Mouse (Mus musculus): ENCODE measurements around the gene Lpar5. TPM values are rescaled to one million over a fixed set of nuclear protein-coding genes. Genes with fewer than 3 reads are reported as not detected.

Lpar5 gene
- polyA plus RNA-seq, 1 experiment = not detected

- Histone ChIP-seq H3K27ac (ENCODE audit: insufficient read depth, low read depth, low read length) (no peak overlapping the region), H3K4me1 (ENCODE audit: control insufficient read depth, insufficient read depth, low read length) (peaks cover 2% of the 10 kb centered on the region; the same call in 1 of the 2 replicates), H3K4me3 (ENCODE audit: insufficient read depth, low read depth, low read length) (no peak overlapping the region)
- WGBS = 55% methylated on average over 8 of the region's 8 CpGs
- no peak for TF ChIP-seq CTCF (IDR thresholded peaks at IDR 0.05; ENCODE audit: insufficient read depth, low read depth, low read length)
These were observed 6.1 kb downstream of the Lpar5 start for GRCm38 (mm10) chr6:125073825-125074224.

- TF ChIP-seq POLR2A (IDR thresholded peaks at IDR 0.05; ENCODE audit: insufficient read depth, low read depth, low read length) (no peak), CTCF (IDR thresholded peaks at IDR 0.05; ENCODE audit: insufficient read depth, low read depth, low read length) (no peak)
- Histone ChIP-seq H3K27ac (ENCODE audit: insufficient read depth, low read depth, low read length) (peak overlapping the region; percentile 9; the same call in 1 of the 2 replicates), H3K4me1 (ENCODE audit: control insufficient read depth, insufficient read depth, low read length) (peaks cover 11% of the 10 kb centered on the region; the same call in 1 of the 2 replicates), H3K4me3 (ENCODE audit: insufficient read depth, low read depth, low read length) (peak overlapping the region; percentile 41)
- 17% methylated on average over 25 of the region's 25 CpGs for WGBS
These were observed 13.7 kb downstream of the Lpar5 start for GRCm38 (mm10) chr6:125081394-125081793.

GRCm38 (mm10) chr6:125081797-125082560, 14.3 kb downstream of the Lpar5 start:
- H3K27ac ChIP-seq (ENCODE audit: insufficient read depth, low read depth, low read length) = peak overlapping the region; percentile 9; the same call in 1 of the 2 replicates
- H3K4me1 ChIP-seq (ENCODE audit: control insufficient read depth, insufficient read depth, low read length) = peaks cover 11% of the 10 kb centered on the region; the same call in 1 of the 2 replicates
- TF ChIP-seq CTCF (IDR thresholded peaks at IDR 0.05; ENCODE audit: insufficient read depth, low read depth, low read length) (peak; percentile 67; the same call in 1 of the 2 replicates), POLR2A (IDR thresholded peaks at IDR 0.05; ENCODE audit: insufficient read depth, low read depth, low read length) (0 out of 2 replicates have a peak, but pooled peaks have one; percentile 30)
- 19% methylated on average over 45 of the region's 45 CpGs for WGBS
- H3K4me3 ChIP-seq (ENCODE audit: insufficient read depth, low read depth, low read length) = peak overlapping the region; percentile 41

GRCm38 (mm10) chr6:125082801-125083386, 15.2 kb downstream of the Lpar5 start:
- Histone ChIP-seq H3K4me1 (ENCODE audit: control insufficient read depth, insufficient read depth, low read length) (peaks cover 11% of the 10 kb centered on the region; the same call in 1 of the 2 replicates), H3K4me3 (ENCODE audit: insufficient read depth, low read depth, low read length) (no peak overlapping the region), H3K27ac (ENCODE audit: insufficient read depth, low read depth, low read length) (no peak overlapping the region)
- WGBS = 88% methylated on average over 7 of the region's 7 CpGs
- TF ChIP-seq CTCF (IDR thresholded peaks at IDR 0.05; ENCODE audit: insufficient read depth, low read depth, low read length) (no peak), POLR2A (IDR thresholded peaks at IDR 0.05; ENCODE audit: insufficient read depth, low read depth, low read length) (no peak)

- Histone ChIP-seq H3K4me1 (ENCODE audit: control insufficient read depth, insufficient read depth, low read length) (peaks cover 19% of the 10 kb centered on the region), H3K4me3 (ENCODE audit: insufficient read depth, low read depth, low read length) (no peak overlapping the region), H3K27ac (ENCODE audit: insufficient read depth, low read depth, low read length) (no peak overlapping the region)
- 3% methylated on average over 4 of the region's 4 CpGs for WGBS
- TF ChIP-seq POLR2A (IDR thresholded peaks at IDR 0.05; ENCODE audit: insufficient read depth, low read depth, low read length) (no peak), CTCF (IDR thresholded peaks at IDR 0.05; ENCODE audit: insufficient read depth, low read depth, low read length) (no peak)
These were observed 16.7 kb downstream of the Lpar5 start for GRCm38 (mm10) chr6:125084424-125084823.

GRCm38 (mm10) chr6:125087937-125088336, 20.2 kb downstream of the Lpar5 start:
- no peak overlapping the region for H3K27ac ChIP-seq (ENCODE audit: insufficient read depth, low read depth, low read length)
- no peak overlapping the region for H3K4me3 ChIP-seq (ENCODE audit: insufficient read depth, low read depth, low read length)
- TF ChIP-seq CTCF (IDR thresholded peaks at IDR 0.05; ENCODE audit: insufficient read depth, low read depth, low read length) (no peak), POLR2A (IDR thresholded peaks at IDR 0.05; ENCODE audit: insufficient read depth, low read depth, low read length) (no peak)
- 71% methylated on average over 3 of the region's 3 CpGs for WGBS
- peaks cover 23% of the 10 kb centered on the region for H3K4me1 ChIP-seq (ENCODE audit: control insufficient read depth, insufficient read depth, low read length)

- peak overlapping the region; percentile 85 for H3K27ac ChIP-seq (ENCODE audit: insufficient read depth, low read depth, low read length)
- H3K4me3 ChIP-seq (ENCODE audit: insufficient read depth, low read depth, low read length) = no peak overlapping the region
- peaks cover 23% of the 10 kb centered on the region for H3K4me1 ChIP-seq (ENCODE audit: control insufficient read depth, insufficient read depth, low read length)
- TF ChIP-seq POLR2A (IDR thresholded peaks at IDR 0.05; ENCODE audit: insufficient read depth, low read depth, low read length) (no peak), CTCF (IDR thresholded peaks at IDR 0.05; ENCODE audit: insufficient read depth, low read depth, low read length) (no peak)
- 4% methylated on average over 20 of the region's 20 CpGs for WGBS
These were observed 21.0 kb downstream of the Lpar5 start for GRCm38 (mm10) chr6:125088561-125089321.

GRCm38 (mm10) chr6:125089521-125090321, 22.0 kb downstream of the Lpar5 start:
- Histone ChIP-seq H3K4me1 (ENCODE audit: control insufficient read depth, insufficient read depth, low read length) (peaks cover 23% of the 10 kb centered on the region), H3K4me3 (ENCODE audit: insufficient read depth, low read depth, low read length) (peak overlapping the region; percentile 27; the same call in 1 of the 2 replicates), H3K27ac (ENCODE audit: insufficient read depth, low read depth, low read length) (peak overlapping the region; percentile 97)
- TF ChIP-seq POLR2A (IDR thresholded peaks at IDR 0.05; ENCODE audit: insufficient read depth, low read depth, low read length) (no peak), CTCF (IDR thresholded peaks at IDR 0.05; ENCODE audit: insufficient read depth, low read depth, low read length) (no peak)
- 2% methylated on average over 15 of the region's 15 CpGs for WGBS

Measured in olfactory bulb, adult 2 months (tissue).